Mouse (Mus musculus) forebrain, embryonic 14.5 days (tissue): ENCODE measurements at regions not wholly inside any gene's neighbourhood (a gene's known extent, or its start where the extent isn't known, plus 50 kb on each side); places are given as distances from the start of the nearest gene placed in this dataset.

Experiments used
- ATAC-seq: fragments of 200-750 bp; cut with Nextera tagmentation; 2 replicates; pipeline ENCODE4 v1.8.0; 2017; ENCODE audit warnings: mild to moderate bottlenecking, moderate library complexity
- DNase-seq: peaks from one replicate; pipeline ENCODE4 v3.0.0-alpha.2; 2015; ENCODE audit warnings: low spot score
- H3K27ac ChIP-seq: fragments of 300-500 bp; sonication (generic); 2 replicates; pipeline ENCODE4 v1.5.1; 2014; ENCODE audit warnings: low read depth, mild to moderate bottlenecking, control low read depth, low read length, moderate library complexity
- H3K27me3 ChIP-seq: fragments of 300-500 bp; sonication (generic); replicated peaks from 2 replicates; pipeline ENCODE4 v1.6.1; 2014; ENCODE audit warnings: low read length, control low read depth, mixed read lengths; ENCODE audit not compliant: control insufficient read depth, insufficient read depth
- H3K36me3 ChIP-seq: fragments of 300-500 bp; sonication (generic); 2 replicates; pipeline ENCODE4 v1.6.1; 2014; ENCODE audit warnings: low read length, control low read depth; ENCODE audit not compliant: control insufficient read depth, insufficient read depth
- H3K4me1 ChIP-seq: fragments of 300-500 bp; sonication (generic); 2 replicates; pipeline ENCODE4 v1.6.1; 2014; ENCODE audit warnings: antibody characterized with exemption, low read length, control low read depth; ENCODE audit not compliant: control insufficient read depth, insufficient read depth
- H3K4me2 ChIP-seq: fragments of 300-500 bp; sonication (generic); 2 replicates; pipeline ENCODE4 v1.6.1; 2014; ENCODE audit warnings: mild to moderate bottlenecking, control low read depth, low read length
- H3K4me3 ChIP-seq: fragments of 300-500 bp; sonication (generic); 2 replicates; pipeline ENCODE4 v1.5.1; 2014; ENCODE audit warnings: low read depth, low read length, control low read depth
- H3K9ac ChIP-seq: fragments of 300-500 bp; sonication (generic); 2 replicates; pipeline ENCODE4 v1.6.1; 2014; ENCODE audit warnings: mild to moderate bottlenecking, low read length, control low read depth, moderate library complexity
- H3K9me3 ChIP-seq: fragments of 300-500 bp; sonication (generic); replicated peaks from 2 replicates; pipeline ENCODE4 v1.6.1; 2016; ENCODE audit warnings: low read length, control low read depth, mixed read lengths; ENCODE audit not compliant: control insufficient read depth
- WGBS: fragments of 180-500 bp; shearing (Covaris S2); extraction: QIAGEN DNeasy Blood & Tissue Kit; methylation state at CpG from one replicate; pipeline ENCODE4 v1.1.7; 2014; 5-methylcytosine and 5-hydroxymethylcytosine counted together

GRCm38 (mm10) chr15:57187840-57188457, 289.5 kb downstream of the Slc22a22 start:
- Histone ChIP-seq H3K36me3 (no peaks in the 10 kb centered on the region), H3K9me3 (no peaks in the 10 kb centered on the region), H3K4me2 (no peak overlapping the region), H3K27me3 (no peaks in the 10 kb centered on the region), H3K4me3 (no peak overlapping the region), H3K27ac (no peak overlapping the region), H3K4me1 (no peaks in the 10 kb centered on the region), H3K9ac (no peak overlapping the region)
- no peak for DNase-seq
- ATAC-seq = no peak
- 11% methylated on average over 1 of the region's 1 CpGs for WGBS

DNA sequence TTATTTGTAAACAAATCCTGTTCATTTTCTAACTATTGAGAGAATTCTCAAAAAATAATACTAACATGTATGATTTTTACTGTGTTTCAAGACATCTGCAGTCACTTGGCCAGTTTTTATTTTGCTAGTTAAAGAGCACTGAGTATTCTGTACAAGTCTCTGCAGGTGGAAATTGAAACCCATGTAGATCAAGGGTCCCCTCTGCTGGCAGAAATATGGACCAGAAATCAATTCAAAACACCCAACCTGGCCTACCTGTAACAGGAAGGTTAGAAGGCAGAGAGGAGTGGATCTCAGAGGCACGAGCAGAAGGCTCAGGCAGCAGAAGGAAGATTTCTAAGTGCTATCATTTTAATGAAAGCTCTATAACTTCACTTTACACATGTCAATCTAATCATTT, 298.3 kb downstream of the Slc22a22 start:
- Histone ChIP-seq H3K27me3 (no peaks in the 10 kb centered on the region), H3K4me2 (no peak overlapping the region), H3K27ac (no peak overlapping the region), H3K9me3 (no peaks in the 10 kb centered on the region), H3K9ac (no peak overlapping the region), H3K4me1 (no peaks in the 10 kb centered on the region), H3K4me3 (no peak overlapping the region), H3K36me3 (no peaks in the 10 kb centered on the region)
- 66% methylated on average over 1 of the region's 1 CpGs for WGBS
- ATAC-seq (no peak), DNase-seq (peak; percentile 11)

DNA sequence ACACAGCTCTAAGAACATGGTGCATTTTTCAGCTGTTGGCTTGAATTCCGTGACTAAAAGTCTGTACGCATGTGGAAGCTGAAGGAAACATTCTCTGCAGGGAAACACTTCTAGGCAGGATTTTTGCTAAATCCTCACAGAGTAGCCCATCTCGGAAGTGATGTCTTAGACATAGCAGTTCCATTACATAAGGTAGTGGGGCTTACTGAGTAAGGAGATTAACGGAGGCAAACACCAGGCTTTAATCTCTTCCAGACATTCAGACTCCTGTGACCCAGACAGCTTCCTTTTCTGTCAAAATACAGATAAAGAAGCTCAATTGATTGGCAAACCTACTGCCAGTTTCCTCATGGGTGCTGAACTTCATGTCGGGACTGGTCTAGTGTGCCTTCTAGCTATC, 304.7 kb downstream of the Slc22a22 start:
- Histone ChIP-seq H3K4me1 (no peaks in the 10 kb centered on the region), H3K9me3 (no peaks in the 10 kb centered on the region), H3K27me3 (no peaks in the 10 kb centered on the region), H3K36me3 (no peaks in the 10 kb centered on the region), H3K4me2 (no peak overlapping the region), H3K4me3 (no peak overlapping the region), H3K9ac (no peak overlapping the region), H3K27ac (no peak overlapping the region)
- DNase-seq (no peak), ATAC-seq (no peak)
- 42% methylated on average over 5 of the region's 5 CpGs for WGBS

GRCm38 (mm10) chr15:57162401-57163343, 314.8 kb downstream of the Slc22a22 start:
- no peaks in the 10 kb centered on the region for H3K9me3 ChIP-seq
- H3K9ac ChIP-seq = no peak overlapping the region
- no peak overlapping the region for H3K27ac ChIP-seq
- 9% methylated on average over 12 of the region's 12 CpGs for WGBS
- DNase-seq = peak; percentile 78
- no peaks in the 10 kb centered on the region; the same call in 1 of the 2 replicates for H3K4me1 ChIP-seq
- H3K4me3 ChIP-seq = no peak overlapping the region
- peak; percentile 93 for ATAC-seq
- 0 out of 2 replicates have a peak overlapping the region, but pooled peaks have one; percentile 12 for H3K4me2 ChIP-seq
- H3K27me3 ChIP-seq = no peaks in the 10 kb centered on the region
- H3K36me3 ChIP-seq = no peaks in the 10 kb centered on the region

GRCm38 (mm10) chr15:57140130-57140750, 337.2 kb downstream of the Slc22a22 start:
- Histone ChIP-seq H3K4me1 (no peaks in the 10 kb centered on the region), H3K9ac (no peak overlapping the region), H3K4me2 (no peak overlapping the region), H3K9me3 (no peaks in the 10 kb centered on the region), H3K27me3 (no peaks in the 10 kb centered on the region), H3K27ac (no peak overlapping the region), H3K4me3 (no peak overlapping the region), H3K36me3 (no peaks in the 10 kb centered on the region)
- ATAC-seq = no peak
- 39% methylated on average over 9 of the region's 9 CpGs for WGBS
- no peak for DNase-seq

DNA sequence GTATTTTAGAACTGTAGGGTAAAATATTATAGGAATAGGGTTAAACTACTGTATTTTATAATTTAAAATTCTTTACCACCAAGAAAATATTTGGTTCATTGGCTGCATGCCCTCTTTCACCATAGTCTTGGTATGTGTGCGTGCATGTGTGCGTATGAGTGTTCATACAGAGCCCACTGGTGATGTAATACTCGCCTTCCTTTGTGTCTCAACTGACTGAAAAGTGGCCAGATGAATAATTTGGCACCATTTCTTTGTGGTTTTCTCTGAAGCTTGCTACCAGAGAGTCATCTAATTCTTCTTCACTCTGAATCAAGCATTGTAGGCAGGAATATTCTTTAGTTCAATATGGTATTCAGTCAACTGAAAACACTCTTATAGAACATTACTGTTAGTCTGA, 372.7 kb downstream of the Slc22a22 start:
- Histone ChIP-seq H3K9me3 (no peaks in the 10 kb centered on the region), H3K27me3 (no peaks in the 10 kb centered on the region), H3K9ac (no peak overlapping the region), H3K4me2 (no peak overlapping the region), H3K36me3 (no peaks in the 10 kb centered on the region), H3K4me1 (no peaks in the 10 kb centered on the region), H3K27ac (no peak overlapping the region), H3K4me3 (no peak overlapping the region)
- no peak for ATAC-seq
- DNase-seq = peak; percentile 30
- WGBS = 72% methylated on average over 3 of the region's 3 CpGs

GRCm38 (mm10) chr15:57097309-57097708, 380.1 kb downstream of the Slc22a22 start:
- Histone ChIP-seq H3K9me3 (no peaks in the 10 kb centered on the region), H3K27me3 (no peaks in the 10 kb centered on the region), H3K36me3 (no peaks in the 10 kb centered on the region), H3K4me2 (no peak overlapping the region), H3K27ac (no peak overlapping the region), H3K9ac (no peak overlapping the region), H3K4me3 (no peak overlapping the region), H3K4me1 (no peaks in the 10 kb centered on the region)
- 81% methylated on average over 2 of the region's 2 CpGs for WGBS
- DNase-seq = no peak
- ATAC-seq = no peak

- no peaks in the 10 kb centered on the region for H3K9me3 ChIP-seq
- H3K4me2 ChIP-seq = no peak overlapping the region
- no peaks in the 10 kb centered on the region for H3K36me3 ChIP-seq
- no peak for ATAC-seq
- no peaks in the 10 kb centered on the region for H3K27me3 ChIP-seq
- H3K27ac ChIP-seq = no peak overlapping the region
- H3K4me1 ChIP-seq = no peaks in the 10 kb centered on the region
- no peak overlapping the region for H3K4me3 ChIP-seq
- peak; percentile 17 for DNase-seq
- no peak overlapping the region for H3K9ac ChIP-seq
Measured at GRCm38 (mm10) chr15:57079806-57080205, 397.6 kb downstream of the Slc22a22 start.

GRCm38 (mm10) chr15:57073776-57074175, 403.6 kb downstream of the Slc22a22 start:
- no peak for DNase-seq
- 90% methylated on average over 4 of the region's 4 CpGs for WGBS
- no peak overlapping the region for H3K9ac ChIP-seq
- H3K27me3 ChIP-seq = no peaks in the 10 kb centered on the region
- H3K4me2 ChIP-seq = no peak overlapping the region
- no peaks in the 10 kb centered on the region for H3K4me1 ChIP-seq
- H3K36me3 ChIP-seq = no peaks in the 10 kb centered on the region
- H3K9me3 ChIP-seq = no peaks in the 10 kb centered on the region
- no peak for ATAC-seq
- no peak overlapping the region for H3K27ac ChIP-seq
- H3K4me3 ChIP-seq = no peak overlapping the region
